Mouse (Mus musculus) heart, adult 2 months (tissue): ENCODE measurements at regions not wholly inside any gene's neighbourhood (a gene's known extent, or its start where the extent isn't known, plus 50 kb on each side); places are given as distances from the start of the nearest gene placed in this dataset.

Source experiments
- CTCF ChIP-seq: fragments of 200-600 bp; IDR thresholded peaks from 2 replicates; pipeline ENCODE4 v1.8.1; 2022; ENCODE audit warnings: antibody characterized with exemption, mild to moderate bottlenecking, moderate library complexity
- EP300 ChIP-seq: fragments of 200-500 bp; IDR thresholded peaks from 2 replicates; pipeline ENCODE4 v1.6.1; 2011; ENCODE audit warnings: low read depth, low read length, control low read depth; ENCODE audit not compliant: insufficient read depth
- POLR2A ChIP-seq: fragments of 200-500 bp; IDR thresholded peaks from 2 replicates; pipeline ENCODE4 v1.6.1; 2011; ENCODE audit warnings: mild to moderate bottlenecking, low read depth, low read length, control low read depth; ENCODE audit not compliant: insufficient read depth

DNA sequence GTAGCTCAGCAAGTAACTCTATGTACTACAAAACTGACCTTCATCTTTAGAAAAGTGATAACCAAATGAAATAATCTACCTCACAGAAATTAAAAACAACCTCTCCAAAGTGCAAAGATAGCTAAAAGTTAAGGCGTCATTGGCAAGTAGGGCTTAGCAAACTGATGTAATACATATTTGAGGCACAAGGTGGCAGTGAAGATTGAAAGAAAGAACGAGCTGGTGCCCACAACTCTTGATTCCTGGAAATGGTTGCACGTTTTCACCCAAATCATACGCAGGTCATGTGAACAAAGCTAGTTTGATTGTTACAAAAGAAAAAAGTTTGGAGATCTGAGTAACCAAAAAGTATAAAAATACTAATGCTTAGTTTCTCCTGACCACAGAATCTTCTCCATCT lies 69.7 kb upstream of the Ak4 start:
- TF ChIP-seq CTCF, result peak; percentile 87
- TF ChIP-seq POLR2A, result no peak
- no peak for TF ChIP-seq EP300
